Mouse (Mus musculus) embryonic fibroblast, embryonic 13.5 days (primary cell): ENCODE measurements around the gene Pdcd7.

ENCODE experiments used
- CTCF ChIP-seq: IDR thresholded peaks from 2 replicates; pipeline ENCODE4 v1.5.1; 2011; ENCODE audit warnings: mild to moderate bottlenecking, control low read depth, low read length, moderate library complexity, borderline replicate concordance; ENCODE audit not compliant: insufficient read depth
- POLR2A ChIP-seq: IDR thresholded peaks from 2 replicates; pipeline ENCODE4 v1.6.1; 2011; ENCODE audit warnings: low read depth, mild to moderate bottlenecking, control low read depth, low read length, moderate library complexity

DNA sequence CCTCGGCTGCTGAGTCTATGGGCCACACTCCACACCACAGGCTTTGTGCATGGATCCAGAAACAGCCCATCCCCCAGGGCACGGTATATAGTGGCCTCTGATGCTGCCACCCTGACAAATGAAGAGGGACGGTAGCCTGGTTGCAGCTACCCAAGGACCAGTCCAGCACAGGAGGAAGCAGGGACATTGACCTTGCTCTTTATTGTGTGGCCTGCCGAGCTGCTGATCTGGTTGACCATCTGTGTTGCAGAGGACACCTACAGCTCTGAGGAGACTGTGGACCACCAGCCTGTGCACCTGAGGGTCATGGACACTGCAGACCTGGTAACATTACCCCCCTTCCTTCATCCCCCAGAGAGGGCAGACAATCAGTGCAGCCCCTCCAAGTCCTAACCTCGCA, 61.4 kb downstream of the Pdcd7 start:
- no peak for TF ChIP-seq CTCF
- no peak for TF ChIP-seq POLR2A
